Mouse (Mus musculus) heart, postnatal 25 days (tissue): Measurements from ENCODE around the gene Mcemp1. TPM values are rescaled to one million over a fixed set of nuclear protein-coding genes. Genes with fewer than 3 reads are reported as not detected.

Experiments used
- DNase-seq: peaks from one replicate; pipeline ENCODE4 v3.0.0; 2022; ENCODE audit warnings: low spot score
- intact Hi-C: fragments of 180-260 bp; cut with DNase I; formaldehyde crosslinking; loops from one replicate; pipeline ENCODE4 v1.15.1; 2025
- total RNA-seq, 2 experiments: library from RNA; stranded (reverse); gene quantifications; 2 replicates each; pipeline ENCODE4 v1.2.3; 2021

Mcemp1 gene
- under 1 TPM; 0.22 to 0.34 TPM for total RNA-seq

GRCm38 (mm10) chr8:3665507-3665906 lies at the start of gene Mcemp1:
TSS of gene Mcemp1 (plus strand) at chr8:3665754.
- no peak for DNase-seq
- intact Hi-C loops: no loop called here

GRCm38 (mm10) chr8:3621199-3621970 lies 44.2 kb upstream of the Mcemp1 start, which contains the start of the genes Xab2 and Pet100:
TSS of gene Xab2 (minus strand) at chr8:3621316.
TSS of gene Pet100 (plus strand) at chr8:3621548.
- DNase-seq: peak; percentile 99
- intact Hi-C loops: loop anchor here (5.0 kb wide), 1 partner anchor 104 kb away; the partner anchor contains the start of gene Pnpla6

- DNase-seq: no peak
- intact Hi-C loops: loop anchor here (5.0 kb wide), 1 partner anchor 105 kb away; the partner anchor contains the start of gene Pnpla6
Measured at GRCm38 (mm10) chr8:3622119-3622518, 43.4 kb upstream of the Mcemp1 start.

GRCm38 (mm10) chr8:3625445-3625844 lies 40.1 kb upstream of the Mcemp1 start, which contains the start of gene Pcp2:
TSS of gene Pcp2 (minus strand) at chr8:3625545.
- intact Hi-C loops: loop anchor here (2.0 kb wide), 1 partner anchor 47 kb away; the partner anchor contains the start of gene Fcor
- DNase-seq: no peak

GRCm38 (mm10) chr8:3626971-3627370 lies 38.6 kb upstream of the Mcemp1 start:
- intact Hi-C loops: no loop called here

GRCm38 (mm10) chr8:3628014-3628413 lies 37.5 kb upstream of the Mcemp1 start:
- no peak for DNase-seq
- intact Hi-C loops: no loop called here

More at GRCm38 (mm10) chr8:3626971-3627370, 38.6 kb upstream of the Mcemp1 start:
- no peak for DNase-seq

- intact Hi-C loops: no loop called here
- DNase-seq: no peak
Measured at GRCm38 (mm10) chr8:3630647-3631477, 34.7 kb upstream of the Mcemp1 start, which contains the start of gene Stxbp2. TSS of gene Stxbp2 (plus strand) at chr8:3630955.

- DNase-seq: no peak
- intact Hi-C loops: no loop called here
Measured at GRCm38 (mm10) chr8:3631478-3631875, 34.1 kb upstream of the Mcemp1 start.

- intact Hi-C loops: no loop called here
- DNase-seq: no peak
Measured at GRCm38 (mm10) chr8:3645804-3646203, 19.8 kb upstream of the Mcemp1 start.

- no peak for DNase-seq
- intact Hi-C loops: no loop called here
Measured at GRCm38 (mm10) chr8:3646824-3647531, 18.6 kb upstream of the Mcemp1 start.

GRCm38 (mm10) chr8:3647561-3647960 lies 18.0 kb upstream of the Mcemp1 start:
- no peak for DNase-seq
- intact Hi-C loops: no loop called here

- no peak for DNase-seq
- intact Hi-C loops: no loop called here
Measured at GRCm38 (mm10) chr8:3648268-3648667, 17.3 kb upstream of the Mcemp1 start.

- DNase-seq: no peak
- intact Hi-C loops: no loop called here
Measured at GRCm38 (mm10) chr8:3648990-3649389, 16.6 kb upstream of the Mcemp1 start.

- intact Hi-C loops: no loop called here
- DNase-seq: no peak
Measured at GRCm38 (mm10) chr8:3652845-3653244, 12.7 kb upstream of the Mcemp1 start.

GRCm38 (mm10) chr8:3654726-3655508 lies 10.6 kb upstream of the Mcemp1 start:
- intact Hi-C loops: no loop called here
- DNase-seq: no peak

GRCm38 (mm10) chr8:3655526-3655925 lies 10.0 kb upstream of the Mcemp1 start, which contains the start of gene Retn:
TSS of gene Retn (plus strand) at chr8:3655770.
- intact Hi-C loops: no loop called here
- DNase-seq: no peak

GRCm38 (mm10) chr8:3656725-3657381 lies 8.7 kb upstream of the Mcemp1 start:
- no peak for DNase-seq
- intact Hi-C loops: no loop called here

- no peak for DNase-seq
- intact Hi-C loops: no loop called here
Measured at GRCm38 (mm10) chr8:3660889-3661288, 4.7 kb upstream of the Mcemp1 start.

- DNase-seq: no peak
- intact Hi-C loops: no loop called here
Measured at GRCm38 (mm10) chr8:3664405-3664804, 1.1 kb upstream of the Mcemp1 start.
